Mouse (Mus musculus) neural tube, embryonic 14.5 days (tissue): ENCODE results near the gene D7Ertd443e. TPM values are rescaled to one million over a fixed set of nuclear protein-coding genes. Genes with fewer than 3 reads are reported as not detected.

Source experiments
- ATAC-seq: fragments of 200-750 bp; cut with Nextera tagmentation; 2 replicates; pipeline ENCODE4 v1.8.0; 2017; ENCODE audit warnings: low read depth, mild to moderate bottlenecking, moderate TSS enrichment, moderate library complexity
- H3K27ac ChIP-seq: fragments of 300-500 bp; sonication (generic); 2 replicates; pipeline ENCODE4 v1.5.1; 2014; ENCODE audit warnings: low read depth, mild to moderate bottlenecking, control low read depth, low read length, moderate library complexity, mixed read lengths
- H3K27me3 ChIP-seq: fragments of 300-500 bp; sonication (generic); 2 replicates; pipeline ENCODE4 v1.6.1; 2014; ENCODE audit warnings: low read length; ENCODE audit not compliant: control insufficient read depth, insufficient read depth
- H3K36me3 ChIP-seq: fragments of 300-500 bp; sonication (generic); 2 replicates; pipeline ENCODE4 v1.6.1; 2014; ENCODE audit warnings: low read length, mixed read lengths; ENCODE audit not compliant: control insufficient read depth, insufficient read depth
- H3K4me1 ChIP-seq: fragments of 300-500 bp; sonication (generic); 2 replicates; pipeline ENCODE4 v1.6.1; 2014; ENCODE audit warnings: low read length; ENCODE audit not compliant: control insufficient read depth, insufficient read depth
- H3K4me2 ChIP-seq: fragments of 300-500 bp; sonication (generic); 2 replicates; pipeline ENCODE4 v1.6.1; 2014; ENCODE audit warnings: mild to moderate bottlenecking, low read depth, low read length, control low read depth
- H3K4me3 ChIP-seq: fragments of 300-500 bp; sonication (generic); 2 replicates; pipeline ENCODE4 v1.5.1; 2014; ENCODE audit warnings: low read depth, low read length, control low read depth, mixed read lengths
- H3K9ac ChIP-seq: fragments of 300-500 bp; sonication (generic); replicated peaks from 2 replicates; pipeline ENCODE4 v1.6.1; 2014; ENCODE audit warnings: low read depth, mild to moderate bottlenecking, control low read depth, low read length, mixed read lengths
- H3K9me3 ChIP-seq: fragments of 300-500 bp; sonication (generic); 2 replicates; pipeline ENCODE4 v1.6.1; 2016; ENCODE audit warnings: low read length; ENCODE audit not compliant: control insufficient read depth
- WGBS: fragments of 180-500 bp; shearing (Covaris S2); extraction: QIAGEN DNeasy Blood & Tissue Kit; methylation state at CpG from one replicate; pipeline ENCODE4 v1.1.7; 2014; 5-methylcytosine and 5-hydroxymethylcytosine counted together
- polyA plus RNA-seq: library from polyadenylated mRNA; unstranded; fragments of >200 nt; fragmentation: Nextera tagmentation; extraction: Ambion mirVana; gene quantifications from 2 replicates; pipeline ENCODE4 v1.2.1, GENCODE M21; 2014

The D7Ertd443e gene
- polyA plus RNA-seq, 1 experiment from 2014 or later: 0.47 TPM

GRCm38 (mm10) chr7:134226231-134226630, 159.2 kb downstream of the D7Ertd443e start:
- Histone ChIP-seq H3K4me1 (peaks cover 10% of the 10 kb centered on the region), H3K36me3 (no peaks in the 10 kb centered on the region), H3K4me3 (no peak overlapping the region), H3K27ac (no peak overlapping the region), H3K9me3 (no peaks in the 10 kb centered on the region), H3K9ac (no peak overlapping the region), H3K4me2 (no peak overlapping the region), H3K27me3 (peaks cover 11% of the 10 kb centered on the region; the same call in 1 of the 2 replicates)
- ATAC-seq: no peak
- 79% methylated on average over 3 of the region's 3 CpGs for WGBS

- peaks cover 11% of the 10 kb centered on the region; the same call in 1 of the 2 replicates for H3K27me3 ChIP-seq
- peak; percentile 70 for ATAC-seq
- under 1% methylated on average over 83 of the region's 90 CpGs for WGBS
Measured at GRCm38 (mm10) chr7:134224741-134225612, 160.5 kb downstream of the D7Ertd443e start.

GRCm38 (mm10) chr7:134224421-134224740, 161.1 kb downstream of the D7Ertd443e start:
- H3K4me3 ChIP-seq: peak overlapping the region; percentile 63
- H3K9me3 ChIP-seq: no peaks in the 10 kb centered on the region
- peak overlapping the region; percentile 48; the same call in 1 of the 2 replicates for H3K27ac ChIP-seq
- 0% methylated on average over 14 of the region's 14 CpGs for WGBS
- H3K4me2 ChIP-seq: peak overlapping the region; percentile 99
- H3K36me3 ChIP-seq: no peaks in the 10 kb centered on the region
- ATAC-seq: peak; percentile 6
- peaks cover 10% of the 10 kb centered on the region for H3K4me1 ChIP-seq
- peaks cover 11% of the 10 kb centered on the region; the same call in 1 of the 2 replicates for H3K27me3 ChIP-seq
- peak overlapping the region; percentile 69 for H3K9ac ChIP-seq

More at GRCm38 (mm10) chr7:134224741-134225612, 160.5 kb downstream of the D7Ertd443e start:
- Histone ChIP-seq H3K36me3 (no peaks in the 10 kb centered on the region), H3K27ac (peak overlapping the region; percentile 48), H3K4me2 (peak overlapping the region; percentile 99), H3K9me3 (no peaks in the 10 kb centered on the region), H3K4me3 (peak overlapping the region; percentile 63), H3K9ac (peak overlapping the region; percentile 69), H3K4me1 (peaks cover 10% of the 10 kb centered on the region)

GRCm38 (mm10) chr7:134223444-134224161, 161.9 kb downstream of the D7Ertd443e start:
- peaks cover 10% of the 10 kb centered on the region for H3K4me1 ChIP-seq
- no peak for ATAC-seq
- H3K4me3 ChIP-seq: peak overlapping the region; percentile 63
- no peak overlapping the region for H3K9ac ChIP-seq
- no peaks in the 10 kb centered on the region for H3K9me3 ChIP-seq
- WGBS: 29% methylated on average over 16 of the region's 16 CpGs
- H3K27me3 ChIP-seq: peaks cover 11% of the 10 kb centered on the region; the same call in 1 of the 2 replicates
- no peaks in the 10 kb centered on the region for H3K36me3 ChIP-seq
- peak overlapping the region; percentile 99 for H3K4me2 ChIP-seq
- no peak overlapping the region for H3K27ac ChIP-seq

Other genes with a start within 250 kb of the D7Ertd443e start
- 2.7 and 6.0 TPM in 2 replicates for gene Adam12, start 153.5 kb downstream of the D7Ertd443e start, polyA plus RNA-seq